Mouse (Mus musculus): Measurements from ENCODE around the gene Ddit4.

- TF ChIP-seq EP300 (IDR thresholded peaks at IDR 0.05) (no peak), CTCF (IDR thresholded peaks at IDR 0.05) (no peak)
Observed at GRCm38 (mm10) chr10:59959517-59959916, 7.9 kb upstream of the Ddit4 start.

Data from lung, postnatal 0 days (tissue).